Mouse (Mus musculus) ES-E14 (cell line): Measurements from ENCODE around the gene Pou2f2.

ENCODE experiments used
- CHD2 ChIP-seq: IDR thresholded peaks from 2 replicates; pipeline ENCODE4 v1.6.1; 2014; ENCODE audit warnings: mild to moderate bottlenecking, low read depth, low read length, inconsistent platforms
- HCFC1 ChIP-seq: IDR thresholded peaks from 2 replicates; pipeline ENCODE4 v1.6.1; 2012; ENCODE audit warnings: low read length, inconsistent platforms, borderline replicate concordance; ENCODE audit not compliant: insufficient read depth
- ZC3H11A ChIP-seq: IDR thresholded peaks from 2 replicates; pipeline ENCODE4 v1.6.1; 2012; ENCODE audit warnings: low read depth, mild to moderate bottlenecking, inconsistent platforms, low read length, borderline replicate concordance
- ZNF384 ChIP-seq: IDR thresholded peaks from 2 replicates; pipeline ENCODE4 v1.6.1; 2012; ENCODE audit warnings: low read depth, low read length, inconsistent platforms

GRCm38 (mm10) chr7:25141761-25142160 is 37.8 kb downstream of the Pou2f2 start:
- no peak for TF ChIP-seq HCFC1
- no peak for TF ChIP-seq ZC3H11A
- no peak for TF ChIP-seq CHD2
- no peak for TF ChIP-seq ZNF384
